Mouse (Mus musculus) liver (tissue): ENCODE measurements around the gene Pla2g6.
A peak's percentile ranks its signal among the peaks of the same experiment; 100 is the strongest.

Experiments used
- DNase-seq: peaks from one replicate; pipeline ENCODE4 v3.0.0-alpha.2; 2020; ENCODE audit warnings: mixed read lengths

Pla2g6 gene

GRCm38 (mm10) chr15:79270317-79271123, 57.7 kb downstream of the Pla2g6 start:
- peak; percentile 78 for DNase-seq

DNA sequence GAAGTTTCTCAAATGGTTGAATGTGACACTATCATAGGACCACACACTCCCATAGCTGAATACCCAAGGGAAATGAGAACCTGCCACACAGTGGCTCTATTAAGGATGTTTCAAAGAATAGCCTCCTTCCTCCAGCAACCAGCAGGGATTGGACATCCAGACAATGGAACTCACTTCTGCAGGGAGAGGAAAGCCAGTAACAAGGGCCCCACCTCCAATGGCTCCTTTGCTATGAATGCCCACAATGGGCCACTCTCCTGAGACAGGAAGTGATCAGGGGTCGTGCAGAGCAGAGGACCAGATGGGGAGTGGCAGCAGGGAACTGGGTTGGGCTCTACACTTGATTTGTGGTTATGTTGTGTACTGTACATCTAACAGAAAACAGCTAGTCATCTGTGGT, 59.7 kb downstream of the Pla2g6 start:
- DNase-seq = no peak

- DNase-seq = no peak
Measured at GRCm38 (mm10) chr15:79265384-79265783, 62.8 kb downstream of the Pla2g6 start.

DNA sequence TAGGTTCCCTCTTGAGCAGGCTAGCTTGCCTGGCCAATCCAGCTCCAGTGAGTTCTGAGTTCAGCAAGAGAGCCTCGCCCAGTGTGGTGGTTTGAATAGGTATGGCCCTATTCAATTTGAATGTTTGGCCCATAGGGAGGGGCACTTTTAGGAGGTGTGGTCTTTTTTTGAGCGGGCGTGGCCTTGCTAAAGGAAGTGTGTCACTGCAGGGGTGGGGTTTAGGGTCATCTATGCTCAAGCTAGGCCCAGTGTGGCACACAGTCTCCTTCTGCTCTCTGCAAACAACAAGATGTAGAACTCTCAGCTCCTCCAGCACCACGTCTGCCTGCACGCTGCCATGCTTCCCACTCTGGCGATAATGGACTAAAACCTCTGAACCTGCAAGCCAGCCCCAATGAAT, 64.5 kb downstream of the Pla2g6 start:
- no peak for DNase-seq

DNA sequence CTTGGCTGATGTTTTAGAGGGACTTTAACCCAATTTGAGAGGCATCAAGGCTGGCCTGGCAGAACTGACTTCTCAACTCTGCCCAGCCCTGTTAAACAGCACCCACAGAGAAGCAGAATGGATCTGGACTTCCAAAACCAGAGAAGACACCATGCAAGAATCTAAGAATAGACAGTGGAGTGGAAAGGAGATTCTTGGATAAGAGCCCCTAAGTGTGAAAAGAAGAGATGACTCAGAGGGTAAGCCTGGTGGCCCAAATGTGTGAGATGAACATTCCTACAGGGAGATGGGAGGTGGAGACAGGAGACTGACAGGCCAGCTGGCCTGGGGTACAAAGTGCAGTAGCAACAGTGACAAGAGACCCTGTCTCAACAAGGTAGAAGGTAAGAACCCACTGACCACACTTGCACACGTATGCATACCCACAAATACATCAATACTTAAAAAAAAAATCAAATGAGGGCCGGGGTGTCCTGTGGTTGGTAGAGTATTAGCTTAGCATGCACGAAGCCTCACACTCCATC, 65.3 kb downstream of the Pla2g6 start:
- no peak for DNase-seq

DNA sequence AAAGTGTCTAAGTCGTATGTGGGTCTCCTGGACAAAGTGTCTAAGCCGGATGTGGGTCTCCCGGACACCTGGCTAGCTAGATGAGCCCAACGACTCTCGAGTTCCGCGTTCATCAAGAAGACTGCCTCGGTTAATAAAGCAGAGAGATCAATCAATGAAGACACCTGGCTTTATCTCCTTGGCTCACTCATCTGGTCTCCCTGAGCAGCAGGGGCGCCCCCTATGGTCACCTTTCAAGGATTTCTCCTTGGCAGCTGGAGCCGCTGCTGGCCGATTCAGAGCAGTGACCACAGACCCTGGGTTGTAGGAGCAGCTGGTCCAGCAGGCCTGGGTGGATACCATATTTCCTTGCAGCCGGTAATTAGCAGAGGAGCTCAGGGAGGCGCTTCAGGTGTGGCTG, 65.8 kb downstream of the Pla2g6 start:
- DNase-seq = no peak

DNA sequence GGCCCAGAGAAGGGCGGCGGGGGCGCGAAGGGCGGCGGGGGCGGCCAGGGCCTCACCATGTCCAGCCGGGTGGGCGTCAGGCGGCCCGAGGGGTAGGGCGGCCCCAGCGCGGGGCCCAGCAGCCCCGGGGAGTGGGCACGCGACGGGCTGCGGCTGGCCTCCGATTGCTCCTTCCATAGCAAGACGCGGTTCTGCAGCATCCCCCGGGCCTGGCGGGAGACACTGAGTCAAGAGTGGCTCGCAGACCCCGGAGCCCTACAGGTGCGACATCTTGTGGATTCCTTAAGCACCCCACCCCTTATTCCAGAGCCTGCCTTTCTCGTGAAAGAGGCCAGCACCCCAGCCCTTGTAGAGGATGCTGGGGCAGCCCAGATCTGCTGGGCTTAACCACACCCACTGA, 66.4 kb downstream of the Pla2g6 start:
- no peak for DNase-seq

DNA sequence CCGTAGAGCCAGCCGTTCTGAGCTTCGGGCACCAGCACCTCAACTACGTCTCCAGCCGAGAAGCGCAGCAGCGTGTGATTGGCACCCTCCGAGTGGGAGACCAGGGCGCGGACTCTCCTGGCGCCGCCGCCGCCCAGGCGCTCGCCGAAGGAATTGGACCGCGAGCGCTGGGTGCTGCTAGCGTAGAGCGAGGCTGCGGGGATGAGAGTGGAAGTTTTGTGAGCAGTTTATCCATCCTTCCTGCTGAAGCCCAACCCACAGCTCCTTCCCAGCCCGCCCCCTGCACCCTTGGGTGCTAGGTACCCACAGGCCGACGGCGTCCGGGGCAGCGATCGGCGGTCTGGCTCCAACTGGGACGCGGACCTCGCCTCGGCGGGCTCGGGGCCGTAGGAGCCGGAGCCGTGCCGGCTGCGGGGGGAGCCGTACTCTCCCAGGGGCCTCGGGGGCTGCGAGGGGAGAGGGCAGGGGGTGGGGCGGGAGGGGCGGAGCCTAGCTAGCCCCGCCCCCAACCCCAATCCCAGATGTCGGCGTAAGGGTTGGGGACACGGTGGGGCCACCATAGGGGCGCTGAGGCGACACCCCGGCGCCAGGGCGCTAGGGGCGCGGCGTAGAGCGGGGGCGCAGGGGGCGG, 67.0 kb downstream of the Pla2g6 start:
- no peak for DNase-seq

GRCm38 (mm10) chr15:79258521-79258920, 69.7 kb downstream of the Pla2g6 start:
- DNase-seq = no peak

DNA sequence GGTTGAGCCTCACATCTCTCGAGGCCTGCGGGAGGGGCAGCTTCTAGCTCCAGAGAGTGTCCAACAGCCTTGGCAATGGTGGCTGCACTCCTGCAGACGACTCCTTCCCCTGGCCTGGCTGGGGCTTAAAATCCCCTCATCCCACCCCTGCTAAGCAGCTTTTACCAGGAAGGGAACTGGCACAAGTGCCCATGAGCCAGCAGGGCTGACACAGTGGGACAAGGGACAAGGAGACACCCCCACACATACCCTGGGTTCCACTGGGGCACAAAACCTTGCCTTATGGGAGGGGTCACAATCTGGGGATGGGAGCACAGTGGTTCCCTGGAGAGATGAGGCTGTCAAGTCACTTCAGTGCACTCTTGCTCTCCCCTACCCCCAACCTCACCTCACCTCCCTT, 73.5 kb downstream of the Pla2g6 start, which contains the start of gene Slc16a8:
Slc16a8 (minus strand) TSS at position 101 of the 400 bp plus-strand sequence.
- no peak for DNase-seq

GRCm38 (mm10) chr15:79252580-79252979, 75.6 kb downstream of the Pla2g6 start:
- no peak for DNase-seq

- DNase-seq = no peak
Measured at GRCm38 (mm10) chr15:79251781-79252491, 76.3 kb downstream of the Pla2g6 start.

DNA sequence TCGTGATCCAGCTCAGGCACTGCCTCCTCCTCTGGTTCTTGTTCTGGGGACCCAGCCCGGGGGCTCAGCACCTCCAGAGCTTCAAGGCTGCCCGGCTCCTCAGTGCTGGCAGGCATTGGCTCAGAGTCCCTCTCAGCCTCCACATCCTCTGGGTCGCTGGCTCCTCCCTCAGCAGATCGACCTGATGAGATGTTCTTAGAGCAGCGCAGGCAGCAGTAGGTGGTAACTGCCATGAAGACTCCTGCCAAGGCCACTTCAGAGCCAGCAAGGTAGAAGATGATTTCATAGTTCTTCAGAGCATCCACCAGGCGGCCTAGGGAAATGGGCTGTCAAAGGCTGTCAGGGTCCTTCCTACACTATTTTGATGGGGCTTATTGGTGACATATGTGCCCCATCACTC, 77.0 kb downstream of the Pla2g6 start:
- DNase-seq = no peak

- DNase-seq = no peak
Measured at GRCm38 (mm10) chr15:79250236-79250635, 78.0 kb downstream of the Pla2g6 start.

DNA sequence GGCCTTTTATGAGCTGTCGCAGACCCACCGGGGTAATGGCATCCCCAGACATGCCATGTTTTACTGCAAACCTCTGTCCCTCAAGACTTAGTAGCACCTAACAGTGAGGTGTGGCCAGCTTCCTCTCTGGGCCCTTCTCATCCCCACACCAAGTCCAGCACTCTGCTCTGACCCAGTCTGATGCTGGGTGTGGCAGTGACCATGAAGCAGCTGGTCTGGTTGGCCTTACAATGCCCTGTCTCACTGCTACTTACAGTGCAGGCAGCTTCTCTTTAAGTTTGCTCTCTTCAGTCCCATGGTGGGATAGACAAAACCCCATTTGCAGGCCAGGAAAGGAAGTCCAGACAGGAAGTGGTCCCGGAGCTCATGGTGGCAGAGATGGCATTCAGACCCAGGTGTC, 82.9 kb downstream of the Pla2g6 start:
- DNase-seq = no peak

- no peak for DNase-seq
Measured at GRCm38 (mm10) chr15:79244071-79244893, 83.9 kb downstream of the Pla2g6 start.

DNA sequence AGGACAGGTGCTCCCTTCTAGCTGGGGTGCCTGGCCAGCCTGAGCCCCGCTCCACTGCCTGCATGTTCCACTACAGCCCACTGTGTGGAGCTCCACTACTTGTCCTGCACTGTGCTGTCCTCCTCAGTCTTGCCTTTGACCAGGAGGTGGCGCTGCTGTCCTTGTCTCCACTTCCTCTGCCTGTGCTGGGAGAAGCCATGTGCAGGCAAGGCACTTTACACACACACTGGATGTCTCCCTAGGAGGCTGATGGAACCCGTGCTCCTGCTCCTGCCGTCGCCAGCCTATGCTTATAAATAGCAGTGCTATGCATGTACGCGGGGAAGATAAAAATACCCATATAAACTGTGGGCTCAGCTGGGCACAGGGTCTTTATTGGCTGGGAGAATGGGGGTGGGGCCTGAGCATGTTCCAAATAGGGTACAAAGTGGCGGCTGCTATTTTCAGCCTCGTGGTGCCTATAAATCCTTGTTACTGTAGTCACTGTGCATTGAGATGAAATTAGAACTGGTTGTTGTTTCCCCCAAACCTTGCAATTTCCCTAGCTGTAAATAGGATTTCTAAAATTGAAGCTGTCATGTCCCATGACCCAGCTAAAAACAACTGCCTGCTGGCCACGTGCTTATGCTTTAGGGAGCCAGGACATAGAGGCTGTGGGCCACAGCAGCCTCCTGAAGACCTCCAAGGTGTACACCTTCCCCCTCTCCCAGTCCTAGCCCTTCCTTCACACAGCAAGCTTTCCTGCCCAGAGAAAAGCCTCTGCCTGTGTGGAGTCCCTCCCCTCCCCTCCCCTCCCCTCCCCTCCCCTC, 84.8 kb downstream of the Pla2g6 start:
- peak; percentile 91 for DNase-seq

DNA sequence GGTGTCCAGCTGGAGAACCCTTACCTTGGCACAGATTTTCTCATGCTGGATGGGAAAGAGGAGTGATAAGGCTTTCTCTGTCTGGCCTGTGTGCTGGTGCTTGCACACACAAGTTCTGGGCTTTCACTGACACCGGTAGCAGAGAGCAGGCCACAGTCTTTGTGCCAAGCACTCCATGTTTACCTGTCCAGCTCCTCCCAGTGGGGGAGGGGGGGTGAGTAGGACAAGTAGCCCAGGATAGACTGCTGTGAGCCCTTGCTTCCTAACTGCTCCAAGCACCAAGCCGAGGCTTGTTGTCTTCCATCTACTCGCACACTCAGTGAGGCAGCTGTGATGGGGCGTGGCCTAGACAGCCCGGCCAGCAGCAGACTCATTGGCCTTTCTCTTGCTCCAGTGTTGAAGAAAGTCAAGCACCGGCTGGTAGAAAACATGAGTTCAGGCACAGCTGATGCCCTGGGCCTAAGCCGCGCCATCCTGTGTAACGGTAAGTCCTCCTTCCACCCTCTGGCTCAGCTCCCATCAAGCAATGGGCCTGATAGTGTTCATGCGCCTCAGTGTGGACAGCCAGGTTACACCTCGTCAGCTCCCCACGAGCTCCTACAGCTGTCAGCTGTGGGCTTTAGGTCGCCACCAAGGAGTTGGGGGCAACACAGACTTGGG, 85.5 kb downstream of the Pla2g6 start:
- DNase-seq = no peak

DNA sequence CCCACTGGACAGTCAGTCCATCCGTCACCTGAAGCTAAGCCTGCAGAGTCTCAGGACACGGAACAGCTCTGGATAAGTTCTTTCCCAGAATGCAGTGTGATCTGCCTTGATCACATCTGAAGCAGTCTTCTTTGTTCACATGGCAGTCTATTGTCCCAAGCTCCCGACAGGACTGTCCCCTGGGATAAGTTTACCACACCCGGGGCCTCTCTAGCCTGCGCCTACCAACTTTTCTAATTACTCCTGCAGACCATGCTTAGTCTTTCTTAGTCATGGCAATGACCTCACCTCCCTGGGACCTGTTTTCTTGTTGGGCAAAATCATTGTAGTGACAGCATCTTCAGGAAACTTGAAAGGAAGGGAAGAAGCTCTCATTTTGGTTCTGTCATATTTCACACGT, 90.2 kb downstream of the Pla2g6 start:
- DNase-seq = no peak
